In genomic region chr5:125349391-125349790, GRCm38 (mm10) we compare ENCODE assay signal across 27 mouse cellular contexts. TPM values are rescaled to one million over a fixed set of nuclear protein-coding genes. Genes with fewer than 3 reads are reported as not detected.
"Had no signal": no experiment of that assay in that cellular context is flagged by ENCODE, and none has a peak within 500 bp of the region (broad histone marks: within the 10 kb centered on the region; RNA-seq: fewer than 3 reads in every experiment).

No protein-coding gene starts in this region.

- H3K36me3 ChIP-seq: heart, embryonic 13.5 days; heart, embryonic 15.5 days; hindbrain, embryonic 13.5 days; hindbrain, embryonic 15.5 days; kidney, embryonic 15.5 days; limb, embryonic 13.5 days; limb, embryonic 15.5 days; liver, embryonic 12.5 days had no signal

- H3K4me3 ChIP-seq: gastrocnemius, adult 2 months; heart, adult 2 months; heart, embryonic 13.5 days; heart, embryonic 15.5 days; hindbrain, embryonic 13.5 days; hindbrain, embryonic 15.5 days; kidney, embryonic 15.5 days; limb, embryonic 13.5 days; limb, embryonic 15.5 days; liver, embryonic 12.5 days had no signal

- ATAC-seq: hindbrain, postnatal 0 days; intestine, embryonic 16.5 days had no signal

- H3K4me1 ChIP-seq: hindbrain, embryonic 13.5 days; hindbrain, embryonic 15.5 days; kidney, embryonic 15.5 days; limb, embryonic 13.5 days; limb, embryonic 15.5 days had no signal

- DNase-seq: gastrocnemius, adult 2 months; gastrocnemius, postnatal 10 days; gastrocnemius, postnatal 25 days; heart, adult 2 months; heart, postnatal 14 days; heart, postnatal 36 days; kidney, adult 18-20 months; kidney, adult 8-10 months; kidney, postnatal 14 days; kidney, postnatal 36 days; layer of hippocampus, adult 9-11 months; layer of hippocampus, postnatal 36 days; left cerebral cortex, postnatal 4 days had no signal

- H3K27me3 ChIP-seq: heart, embryonic 13.5 days; heart, embryonic 15.5 days; hindbrain, embryonic 13.5 days; hindbrain, embryonic 15.5 days; kidney, embryonic 15.5 days; limb, embryonic 13.5 days; limb, embryonic 15.5 days; liver, embryonic 12.5 days had no signal

- H3K27ac ChIP-seq: gastrocnemius, adult 2 months; heart, adult 2 months; heart, embryonic 13.5 days; heart, embryonic 15.5 days; hindbrain, embryonic 13.5 days; hindbrain, embryonic 15.5 days; hindbrain, postnatal 0 days; kidney, embryonic 15.5 days; kidney, postnatal 0 days; limb, embryonic 13.5 days; limb, embryonic 15.5 days; liver, embryonic 12.5 days had no signal

- H3K9me3 ChIP-seq: heart, embryonic 15.5 days; hindbrain, embryonic 13.5 days; hindbrain, embryonic 15.5 days; kidney, embryonic 15.5 days; limb, embryonic 15.5 days; liver, embryonic 12.5 days had no signal

RNA-seq across cellular contexts. Expression of gene Gm10382, which starts 39.7 kb away (rescaled TPM):
- total RNA-seq: gastrocnemius, adult 2 months; gastrocnemius, postnatal 25 days; gastrocnemius, postnatal 4 days; heart, postnatal 36 days; hindbrain, postnatal 0 days; layer of hippocampus, postnatal 36 days; liver, adult 2 months had no signal
- polyA plus RNA-seq: large intestine, adult 2 months had no signal
